Mouse (Mus musculus): ENCODE results near the gene Tnfrsf8. TPM values are rescaled to one million over a fixed set of nuclear protein-coding genes. Genes with fewer than 3 reads are reported as not detected.

Gene Tnfrsf8
- total and polyA plus RNA-seq, 3 experiments = 12.7 to 31.0 (median 24.7) TPM

DNA sequence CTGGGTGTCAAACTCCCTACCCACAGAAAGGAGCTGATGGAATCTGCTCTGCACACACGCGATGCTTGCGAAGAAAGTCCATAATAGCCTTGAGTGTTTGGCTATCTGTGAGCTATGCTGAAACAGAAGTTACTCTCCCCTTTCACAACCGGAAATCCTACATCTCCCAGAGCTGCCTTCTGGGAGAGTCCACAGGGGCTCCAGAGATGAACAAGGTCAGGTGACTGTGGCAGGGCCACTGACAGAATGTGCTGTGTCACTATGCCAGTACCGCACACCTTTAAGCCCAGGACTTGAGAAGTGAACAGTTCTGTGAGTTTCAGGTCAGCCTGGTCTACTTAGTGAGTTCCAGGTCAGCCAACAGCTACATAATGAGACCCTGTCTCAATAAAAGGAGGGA, 20.4 kb downstream of the Tnfrsf8 start:
- Histone ChIP-seq H3K36me3 (replicated peaks in 1 of 2; ENCODE audit: control insufficient read depth in 1 of 2, insufficient read depth in 1 of 2, low read length in 1 of 2) (peaks cover 18 to 56% of the 10 kb centered on the region in 2 experiments), H3K9ac (ENCODE audit: insufficient read depth, low read depth) (no peak overlapping the region), H3K4me1 (ENCODE audit: control insufficient read depth in 1 of 2, insufficient read depth in 2 of 2) (peaks cover 3 to 13% of the 10 kb centered on the region in 2 experiments; a peak in 3 of 4 replicates), H3K4me3 (replicated peaks in 1 of 3; ENCODE audit: low read depth in 2 of 3, low read length in 2 of 3, poor library complexity in 1 of 3) (no peak overlapping the region), H3K4me2 (ENCODE audit: insufficient read depth, low read depth, poor library complexity, severe bottlenecking) (no peak overlapping the region), H3K79me2 (replicated peaks; ENCODE audit: control insufficient read depth, extremely low read depth, insufficient read depth, poor library complexity, severe bottlenecking) (no peaks in the 10 kb centered on the region), H3K27me3 (replicated peaks) (no peaks in the 10 kb centered on the region), H3K9me3 (replicated peaks; ENCODE audit: low read length) (no peaks in the 10 kb centered on the region), H3K27ac (ENCODE audit: insufficient read depth, low read depth) (no peak overlapping the region)
- no peak for DNase-seq (ENCODE audit: extremely low read depth)
- TF ChIP-seq NELFE (IDR thresholded peaks at IDR 0.05; ENCODE audit: low read depth, low read length) = no peak
- no peak for TF ChIP-seq ZC3H11A (IDR thresholded peaks at IDR 0.05; ENCODE audit: low read depth, low read length)
- no peak for TF ChIP-seq MXI1 (IDR thresholded peaks at IDR 0.05; ENCODE audit: low read depth, low read length)
- TF ChIP-seq USF2 (conservative IDR thresholded peaks at IDR 0.05; ENCODE audit: low read depth, low read length) = no peak
- TF ChIP-seq CHD2 (IDR thresholded peaks at IDR 0.05; ENCODE audit: low read length) = no peak
- TF ChIP-seq JUN (IDR thresholded peaks at IDR 0.05; ENCODE audit: insufficient read depth, low read depth, low read length) = no peak
- no peak for TF ChIP-seq IRF4 (IDR thresholded peaks at IDR 0.05; ENCODE audit: low read depth, low read length)
- no peak for TF ChIP-seq MAZ (IDR thresholded peaks at IDR 0.05; ENCODE audit: low read depth, low read length)
- dilution Hi-C loops (cut with MboI; ENCODE audit: extremely low pct_ligation_motif_present, extremely low pct_unique_long_range_greater_than_20kb, low sequenced_read_pairs) (no loop called here), in situ Hi-C loops (cut with MboI; ENCODE audit: low pct_ligation_motif_present, low pct_unique_long_range_greater_than_20kb, low sequenced_read_pairs) (loop anchor here (25.0 kb wide), 1 partner anchor 407 kb away; the partner anchor contains the start of gene Dhrs3)

DNA sequence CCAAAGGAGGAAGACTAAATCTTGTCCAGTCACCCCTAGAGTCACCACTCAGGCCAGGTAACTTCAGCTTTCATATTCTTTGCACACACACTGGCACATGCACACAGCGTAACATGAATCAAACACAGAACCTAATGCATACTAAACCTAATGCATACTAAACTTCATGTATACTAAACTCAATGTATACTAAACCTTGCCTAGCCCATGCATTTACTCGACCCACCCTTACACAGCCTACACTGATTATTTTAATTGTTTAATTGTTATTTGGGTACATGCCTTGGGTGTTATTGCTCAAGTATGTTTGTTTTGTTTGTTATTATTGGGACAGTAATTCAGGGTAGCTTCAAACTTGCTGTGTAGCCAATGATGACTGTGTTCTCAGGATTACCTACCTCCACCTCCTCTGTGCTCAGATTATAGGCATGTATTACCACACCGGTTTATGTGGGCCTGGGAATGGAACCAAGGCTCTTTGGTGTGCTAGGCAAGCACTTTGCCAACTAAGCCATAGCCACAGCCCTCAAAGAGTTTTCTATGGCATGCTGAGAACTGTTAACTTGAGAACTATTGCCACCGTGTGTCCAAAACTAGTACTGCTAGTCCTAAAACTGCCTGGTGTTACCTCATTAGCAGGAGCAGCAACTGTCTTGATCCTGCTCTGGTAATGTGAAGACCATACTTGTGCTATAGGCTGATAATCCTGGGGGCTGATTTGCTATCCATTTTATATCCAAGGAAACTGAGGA, 28.4 kb downstream of the Tnfrsf8 start:
- no peaks in the 10 kb centered on the region for H3K79me2 ChIP-seq (replicated peaks; ENCODE audit: control insufficient read depth, extremely low read depth, insufficient read depth, poor library complexity, severe bottlenecking)
- H3K4me3 ChIP-seq (replicated peaks in 1 of 3; ENCODE audit: low read depth in 2 of 3, low read length in 2 of 3, poor library complexity in 1 of 3) = no peak overlapping the region
- TF ChIP-seq POLR2A (IDR thresholded peaks at IDR 0.05; ENCODE audit: low read depth, low read length) = no peak
- no peak for TF ChIP-seq CHD2 (IDR thresholded peaks at IDR 0.05; ENCODE audit: low read length)
- no peak for TF ChIP-seq MEF2A (IDR thresholded peaks at IDR 0.05; ENCODE audit: borderline replicate concordance, low read depth, low read length)
- peak; percentile 7; the same call in 1 of the 2 replicates for TF ChIP-seq IRF4 (IDR thresholded peaks at IDR 0.05; ENCODE audit: low read depth, low read length)
- TF ChIP-seq USF1 (IDR thresholded peaks at IDR 0.05; ENCODE audit: low read depth, low read length) = no peak
- no peak for TF ChIP-seq TCF12 (IDR thresholded peaks at IDR 0.05; ENCODE audit: low read depth, low read length)
- peak; percentile 98 for TF ChIP-seq SMC3 (IDR thresholded peaks at IDR 0.05; ENCODE audit: low read depth, low read length)
- TF ChIP-seq CTCF (conservative IDR thresholded peaks at IDR 0.05 in 1 of 2, IDR thresholded peaks at IDR 0.05 in 1 of 2; ENCODE audit: low read depth in 2 of 2, low read length in 2 of 2) = peak; percentile 83 to 96
- TF ChIP-seq TBP (conservative IDR thresholded peaks at IDR 0.05; ENCODE audit: low read depth, low read length) = no peak
- no peak for TF ChIP-seq RCOR1 (conservative IDR thresholded peaks at IDR 0.05; ENCODE audit: low read depth, low read length)
- peak; percentile 97 for TF ChIP-seq RAD21 (IDR thresholded peaks at IDR 0.05; ENCODE audit: low read depth, low read length)
- TF ChIP-seq EP300 (IDR thresholded peaks at IDR 0.05; ENCODE audit: low read length) = no peak
- TF ChIP-seq MYC (IDR thresholded peaks at IDR 0.05; ENCODE audit: low read depth, low read length) = 0 out of 2 replicates have a peak, but pooled peaks have one; percentile 36
- peak; percentile 83 for TF ChIP-seq ZC3H11A (IDR thresholded peaks at IDR 0.05; ENCODE audit: low read depth, low read length)
- TF ChIP-seq ZNF384 (IDR thresholded peaks at IDR 0.05; ENCODE audit: low read depth, low read length) = no peak
- H3K27me3 ChIP-seq (replicated peaks) = no peaks in the 10 kb centered on the region
- peak; percentile 84 for DNase-seq (ENCODE audit: extremely low read depth)
- no peaks in the 10 kb centered on the region for H3K9me3 ChIP-seq (replicated peaks; ENCODE audit: low read length)
- no peak overlapping the region for H3K9ac ChIP-seq (ENCODE audit: insufficient read depth, low read depth)
- dilution Hi-C loops (cut with MboI; ENCODE audit: extremely low pct_ligation_motif_present, extremely low pct_unique_long_range_greater_than_20kb, low sequenced_read_pairs) = no loop called here
- peaks cover 18 to 47% of the 10 kb centered on the region in 2 experiments for H3K36me3 ChIP-seq (replicated peaks in 1 of 2; ENCODE audit: control insufficient read depth in 1 of 2, insufficient read depth in 1 of 2, low read length in 1 of 2)
- no peak overlapping the region for H3K27ac ChIP-seq (ENCODE audit: insufficient read depth, low read depth)
- H3K4me2 ChIP-seq (ENCODE audit: insufficient read depth, low read depth, poor library complexity, severe bottlenecking) = no peak overlapping the region
- in situ Hi-C loops (cut with MboI; ENCODE audit: low pct_ligation_motif_present, low pct_unique_long_range_greater_than_20kb, low sequenced_read_pairs) = loop anchor here (25.0 kb wide), 1 partner anchor 399 kb away; the partner anchor contains the start of gene Dhrs3
- H3K4me1 ChIP-seq (ENCODE audit: control insufficient read depth in 1 of 2, insufficient read depth in 2 of 2) = peaks cover 10 to 11% of the 10 kb centered on the region in 2 experiments
